In genomic region chr1:157074371-157074770, GRCm38 (mm10) we compare ENCODE assay signal across 30 mouse cellular contexts. TPM values are rescaled to one million over a fixed set of nuclear protein-coding genes. Genes with fewer than 3 reads are reported as not detected.
A peak's percentile ranks its signal among the peaks of the same experiment; 100 is the strongest.
DNase-seq lines count a peak whose midpoint lies in the region; ATAC-seq and TF ChIP-seq lines count a peak whose summit lies in the region.
"Had no signal": no experiment of that assay in that cellular context is flagged by ENCODE, and none has a peak within 500 bp of the region (broad histone marks: within the 10 kb centered on the region; RNA-seq: fewer than 3 reads in every experiment).

No protein-coding gene starts in this region.

- peaks cover 19% of the 10 kb centered on the region for H3K4me1 ChIP-seq in forebrain, embryonic 12.5 days
- peaks cover 3% of the 10 kb centered on the region; the same call in 1 of the 2 replicates for H3K4me1 ChIP-seq in forebrain, embryonic 11.5 days (replicated peaks; ENCODE audit: control insufficient read depth, insufficient read depth, low read length)

- no peak overlapping the region for H3ac ChIP-seq in myocyte (ENCODE audit: control insufficient read depth, insufficient read length)

- no peak overlapping the region for H3K4me3 ChIP-seq in forebrain, embryonic 12.5 days (replicated peaks)
- no peak overlapping the region for H3K4me3 ChIP-seq in forebrain, embryonic 11.5 days (ENCODE audit: low read depth, low read length)
- H3K4me3 ChIP-seq in myocyte, result no peak overlapping the region
- H3K4me3 ChIP-seq: erythroblast, embryonic 14.5 days; forebrain, embryonic 13.5 days; heart, adult 2 months; heart, embryonic 15.5 days; hindbrain, embryonic 15.5 days had no signal

- no peaks in the 10 kb centered on the region for H3K79me2 ChIP-seq in myocyte (ENCODE audit: control insufficient read depth, insufficient read depth)

- H3K27ac ChIP-seq in forebrain, embryonic 12.5 days, result 0 out of 2 replicates have a peak overlapping the region, but pooled peaks have one; percentile 15
- no peak overlapping the region for H3K27ac ChIP-seq in forebrain, embryonic 11.5 days (ENCODE audit: low read depth, low read length)
- H3K27ac ChIP-seq: heart, adult 2 months; heart, embryonic 15.5 days; hindbrain, embryonic 15.5 days had no signal

- TF ChIP-seq POLR2A in myocyte (IDR thresholded peaks at IDR 0.05; ENCODE audit: insufficient read length, low read depth), result no peak

- peaks cover 23% of the 10 kb centered on the region; the same call in 1 of the 2 replicates for H3K27me3 ChIP-seq in forebrain, embryonic 12.5 days
- no peaks in the 10 kb centered on the region for H3K27me3 ChIP-seq in forebrain, embryonic 11.5 days (ENCODE audit: control insufficient read depth, insufficient read depth, low read length)
- no peaks in the 10 kb centered on the region for H3K27me3 ChIP-seq in myocyte (ENCODE audit: control insufficient read depth, insufficient read depth, insufficient read length)
- H3K27me3 ChIP-seq: forebrain, embryonic 13.5 days; heart, embryonic 15.5 days; hindbrain, embryonic 15.5 days; Patski had no signal

- H3K9ac ChIP-seq in forebrain, embryonic 12.5 days, result no peak overlapping the region
- no peak overlapping the region for H3K9ac ChIP-seq in forebrain, embryonic 11.5 days (ENCODE audit: low read length)
- H3K9ac ChIP-seq: forebrain, embryonic 13.5 days; forebrain, postnatal 0 days; heart, embryonic 15.5 days; hindbrain, embryonic 15.5 days had no signal

- no peak overlapping the region for H3K4me2 ChIP-seq in forebrain, embryonic 12.5 days
- no peak overlapping the region for H3K4me2 ChIP-seq in forebrain, embryonic 11.5 days (ENCODE audit: low read depth, low read length, severe bottlenecking)
- peak overlapping the region; percentile 79 for H3K4me2 ChIP-seq in myocyte (ENCODE audit: low read depth)
- H3K4me2 ChIP-seq: forebrain, embryonic 13.5 days; heart, embryonic 11.5 days; heart, embryonic 15.5 days; hindbrain, embryonic 15.5 days had no signal

- WGBS in forebrain, embryonic 12.5 days, result 83% methylated on average over 6 of the region's 6 CpGs
- WGBS in forebrain, embryonic 11.5 days, result 77% methylated on average over 6 of the region's 6 CpGs

- H3K9me3 ChIP-seq in forebrain, embryonic 12.5 days, result no peaks in the 10 kb centered on the region
- H3K9me3 ChIP-seq in forebrain, embryonic 11.5 days (ENCODE audit: control insufficient read depth, low read length), result no peaks in the 10 kb centered on the region
- H3K9me3 ChIP-seq: forebrain, embryonic 13.5 days; heart, embryonic 15.5 days; hindbrain, embryonic 15.5 days had no signal

- DNase-seq in forebrain, embryonic 11.5 days (ENCODE audit: low spot score), result no peak
- DNase-seq in 416B (ENCODE audit: low read depth), result peak; percentile 74
- DNase-seq in layer of hippocampus, adult 8-10 months (ENCODE audit: low spot score in 2 of 2), result no peak
- no peak for DNase-seq in spleen, postnatal 10 days (ENCODE audit: low spot score in 2 of 2)
- DNase-seq in kidney, postnatal 4 days, result no peak
- DNase-seq: cerebellum, adult 11-12 months; cerebellum, adult 9-10 months; cerebellum, postnatal 25 days; forebrain, postnatal 0 days had no signal

- ATAC-seq in forebrain, embryonic 12.5 days (ENCODE audit: low FRiP score), result no peak
- no peak for ATAC-seq in forebrain, embryonic 11.5 days (replicated peaks; ENCODE audit: low FRiP score)
- peak; percentile 20; the same call in 1 of the 2 replicates for ATAC-seq in common myeloid progenitor, adult 5-6 weeks (replicated peaks; ENCODE audit: low read depth, poor library complexity, severe bottlenecking)
- ATAC-seq: activated CD4-positive, CD25-positive, alpha-beta regulatory T cell, adult 4 months; CD4-positive, CD25-positive, alpha-beta regulatory T cell, adult 4 months; forebrain, embryonic 13.5 days; forebrain, postnatal 0 days; inflammation-experienced regulatory T-cells, adult 6 months; Patski had no signal

- no peaks in the 10 kb centered on the region for H3K36me3 ChIP-seq in forebrain, embryonic 12.5 days (replicated peaks)
- H3K36me3 ChIP-seq in forebrain, embryonic 11.5 days (ENCODE audit: control insufficient read depth, insufficient read depth, low read length), result no peaks in the 10 kb centered on the region
- no peaks in the 10 kb centered on the region for H3K36me3 ChIP-seq in myocyte (ENCODE audit: control insufficient read depth, insufficient read depth)
- H3K36me3 ChIP-seq: heart, embryonic 15.5 days; hindbrain, embryonic 15.5 days had no signal

TF ChIP-seq in myocyte, 11 proteins besides CTCF, POLR2A, EP300 and RAD21:
- no peak for TF ChIP-seq USF1 (IDR thresholded peaks at IDR 0.05; ENCODE audit: low read depth)
- TF ChIP-seq TCF12 (IDR thresholded peaks at IDR 0.05; ENCODE audit: insufficient read depth, poor library complexity, severe bottlenecking), result peak; percentile 16
- no peak for TF ChIP-seq SRF (IDR thresholded peaks at IDR 0.05; ENCODE audit: control insufficient read depth, insufficient read length, low read depth)
- no peak for TF ChIP-seq E2F4 (IDR thresholded peaks at IDR 0.05; ENCODE audit: insufficient read depth)
- no peak for TF ChIP-seq MAX (IDR thresholded peaks at IDR 0.05; ENCODE audit: low read depth)
- TF ChIP-seq REST (IDR thresholded peaks at IDR 0.05; ENCODE audit: insufficient read depth, insufficient read length), result no peak
- TF ChIP-seq MYOD1 (IDR thresholded peaks at IDR 0.05; ENCODE audit: control insufficient read depth in 1 of 3, insufficient read length in 2 of 3, low read depth in 2 of 3), result peak in 1 of 3 experiments; percentile 11
- TF ChIP-seq CEBPB (IDR thresholded peaks at IDR 0.05; ENCODE audit: insufficient read depth, poor library complexity, severe bottlenecking), result no peak
- no peak for TF ChIP-seq TCF3 (IDR thresholded peaks at IDR 0.05; ENCODE audit: insufficient read length, low read depth)
- no peak for TF ChIP-seq POLR2AphosphoS2 (IDR thresholded peaks at IDR 0.05; ENCODE audit: insufficient read length, low read depth)
- TF ChIP-seq MYOG (IDR thresholded peaks at IDR 0.05; ENCODE audit: control insufficient read depth in 1 of 3, insufficient read depth in 1 of 3, insufficient read length in 2 of 3, low read depth in 2 of 3), result peak in 1 of 3 experiments; percentile 42

RNA-seq across cellular contexts. Expression of gene Tex35, which starts 34.1 kb away (rescaled TPM):
- not detected in 2 replicates for polyA plus RNA-seq in forebrain, embryonic 12.5 days (2016; fragmentation: Nextera tagmentation; extraction: Ambion mirVana)
- not detected in 2 replicates for polyA plus RNA-seq in forebrain, embryonic 11.5 days (2014; fragmentation: Nextera tagmentation; extraction: Ambion mirVana)
- total RNA-seq in common myeloid progenitor, adult 5-6 weeks (2017), result not detected in 2 replicates
- 0.30 TPM for polyA plus RNA-seq in myocyte (2012; fragmentation: generic; extraction: Trizol)
- under 1 TPM in 1 of 4 experiments, not detected in 3; 0.65 TPM for total RNA-seq in layer of hippocampus, adult 8-10 months (2022)
- total RNA-seq: adrenal gland, adult 18-20 months; adrenal gland, postnatal 14 days; forebrain, postnatal 0 days; gastrocnemius, adult 18-20 months; gastrocnemius, postnatal 14 days; heart, adult 2 months; heart, postnatal 14 days; MEL had no signal
- polyA plus RNA-seq: embryonic facial prominence, embryonic 14.5 days; erythroblast, embryonic 14.5 days; forebrain, embryonic 13.5 days; forebrain, postnatal 0 days; heart, adult 2 months; heart, embryonic 11.5 days; heart, embryonic 15.5 days; hindbrain, embryonic 11.5 days; hindbrain, embryonic 15.5 days had no signal
